ENCODE assay signal across 9 mouse cellular contexts in the genomic region with DNA sequence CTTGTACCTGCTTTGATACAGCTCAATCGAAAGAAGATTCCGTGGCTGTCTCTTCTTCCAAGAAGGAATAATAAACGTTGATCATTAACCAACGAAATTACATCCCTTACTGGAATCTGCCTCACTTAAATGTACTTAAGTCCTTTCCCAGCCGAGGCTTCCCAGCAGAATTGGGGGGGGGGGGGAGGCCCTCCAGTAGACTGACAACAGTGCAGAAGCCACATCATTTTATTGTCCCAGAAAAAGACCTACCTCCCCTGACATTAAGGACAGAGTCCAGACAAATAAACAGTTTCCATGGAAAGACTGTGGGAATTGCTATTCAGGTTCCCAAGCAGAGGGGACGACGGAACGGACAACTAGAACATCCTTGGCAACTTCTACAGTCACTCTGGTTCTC. TPM values are rescaled to one million over a fixed set of nuclear protein-coding genes. Genes with fewer than 3 reads are reported as not detected.
DNase-seq lines count a peak whose midpoint lies in the region; ATAC-seq and TF ChIP-seq lines count a peak whose summit lies in the region.
"Had no signal": no experiment of that assay in that cellular context is flagged by ENCODE, and none has a peak within 500 bp of the region (broad histone marks: within the 10 kb centered on the region; RNA-seq: fewer than 3 reads in every experiment).

No protein-coding gene starts in this region.

- H3K4me1 ChIP-seq in kidney, embryonic 15.5 days = peaks cover 21% of the 10 kb centered on the region
- peaks cover 12% of the 10 kb centered on the region for H3K4me1 ChIP-seq in embryonic facial prominence, embryonic 15.5 days
- H3K4me1 ChIP-seq in hindbrain, postnatal 0 days (ENCODE audit: insufficient read depth, low read length) = 0 out of 2 replicates have a peak, but pooled peaks cover 6% of the 10 kb centered on the region
- peaks cover 16% of the 10 kb centered on the region for H3K4me1 ChIP-seq in midbrain, embryonic 14.5 days (ENCODE audit: control insufficient read depth, insufficient read depth, low read length)

- no peaks in the 10 kb centered on the region for H3K9me3 ChIP-seq in kidney, embryonic 15.5 days (replicated peaks)
- H3K9me3 ChIP-seq in embryonic facial prominence, embryonic 15.5 days (replicated peaks) = no peaks in the 10 kb centered on the region
- no peaks in the 10 kb centered on the region for H3K9me3 ChIP-seq in hindbrain, postnatal 0 days (ENCODE audit: low read length)
- H3K9me3 ChIP-seq in midbrain, embryonic 14.5 days (ENCODE audit: control insufficient read depth, low read length) = no peaks in the 10 kb centered on the region

- TF ChIP-seq CTCF in hindbrain, postnatal 0 days (IDR thresholded peaks at IDR 0.05; ENCODE audit: low read depth) = no peak

- ATAC-seq in kidney, embryonic 15.5 days (replicated peaks; ENCODE audit: low FRiP score) = no peak
- ATAC-seq in embryonic facial prominence, embryonic 15.5 days (ENCODE audit: insufficient number of reproducible peaks, low FRiP score, low TSS enrichment, low read depth) = no peak
- no peak for ATAC-seq in hindbrain, postnatal 0 days
- ATAC-seq in midbrain, embryonic 14.5 days (ENCODE audit: low FRiP score, low TSS enrichment) = no peak

- WGBS in kidney, embryonic 15.5 days = 23% methylated on average over 8 of the region's 8 CpGs
- 29% methylated on average over 8 of the region's 8 CpGs for WGBS in embryonic facial prominence, embryonic 15.5 days
- 21% methylated on average over 8 of the region's 8 CpGs for WGBS in hindbrain, postnatal 0 days
- 19% methylated on average over 8 of the region's 8 CpGs for WGBS in midbrain, embryonic 14.5 days

- H3K4me3 ChIP-seq in kidney, embryonic 15.5 days (replicated peaks) = peak overlapping the region; percentile 65
- peak overlapping the region; percentile 57 for H3K4me3 ChIP-seq in embryonic facial prominence, embryonic 15.5 days (replicated peaks)
- peak overlapping the region; percentile 55; the same call in 1 of the 2 replicates for H3K4me3 ChIP-seq in hindbrain, postnatal 0 days (ENCODE audit: low read length)
- peak overlapping the region; percentile 48 for H3K4me3 ChIP-seq in midbrain, embryonic 14.5 days (replicated peaks; ENCODE audit: low read depth, low read length)

- no peak overlapping the region for H3K9ac ChIP-seq in kidney, embryonic 15.5 days
- no peak overlapping the region for H3K9ac ChIP-seq in embryonic facial prominence, embryonic 15.5 days
- H3K9ac ChIP-seq in hindbrain, postnatal 0 days (replicated peaks; ENCODE audit: low read length) = no peak overlapping the region
- H3K9ac ChIP-seq in midbrain, embryonic 14.5 days (replicated peaks; ENCODE audit: low read length) = no peak overlapping the region; the same call in 1 of the 2 replicates

- H3K27ac ChIP-seq in kidney, embryonic 15.5 days = no peak overlapping the region
- H3K27ac ChIP-seq in embryonic facial prominence, embryonic 15.5 days (replicated peaks) = no peak overlapping the region
- no peak overlapping the region for H3K27ac ChIP-seq in hindbrain, postnatal 0 days
- no peak overlapping the region for H3K27ac ChIP-seq in midbrain, embryonic 14.5 days (replicated peaks; ENCODE audit: low read depth, low read length)

- peaks cover 29% of the 10 kb centered on the region for H3K27me3 ChIP-seq in kidney, embryonic 15.5 days
- H3K27me3 ChIP-seq in embryonic facial prominence, embryonic 15.5 days = peaks cover 21% of the 10 kb centered on the region
- peaks cover 6% of the 10 kb centered on the region; the same call in 1 of the 2 replicates for H3K27me3 ChIP-seq in hindbrain, postnatal 0 days (ENCODE audit: insufficient read depth, low read length)
- peaks cover 44% of the 10 kb centered on the region for H3K27me3 ChIP-seq in midbrain, embryonic 14.5 days (ENCODE audit: control insufficient read depth, insufficient read depth, low read length)

- no peak for DNase-seq in kidney, adult 9 months
- DNase-seq in hindbrain, postnatal 0 days (ENCODE audit: low spot score) = no peak
- DNase-seq in midbrain, embryonic 14.5 days = no peak
- no peak for DNase-seq in ovary, postnatal 10 days (ENCODE audit: low spot score)
- DNase-seq in urinary bladder, postnatal 25 days (ENCODE audit: low spot score) = no peak
- DNase-seq in natural killer cell, adult 2 months (ENCODE audit: low spot score in 2 of 2) = no peak

- H3K4me2 ChIP-seq in kidney, embryonic 15.5 days = peak overlapping the region; percentile 97
- peak overlapping the region; percentile 99; the same call in 1 of the 2 replicates for H3K4me2 ChIP-seq in embryonic facial prominence, embryonic 15.5 days (replicated peaks)
- peak overlapping the region; percentile 100 for H3K4me2 ChIP-seq in hindbrain, postnatal 0 days (ENCODE audit: low read depth, low read length)
- peak overlapping the region; percentile 97 for H3K4me2 ChIP-seq in midbrain, embryonic 14.5 days (ENCODE audit: low read length)

- no peaks in the 10 kb centered on the region for H3K36me3 ChIP-seq in kidney, embryonic 15.5 days
- no peaks in the 10 kb centered on the region for H3K36me3 ChIP-seq in embryonic facial prominence, embryonic 15.5 days
- H3K36me3 ChIP-seq in hindbrain, postnatal 0 days (ENCODE audit: insufficient read depth, low read length) = no peaks in the 10 kb centered on the region
- H3K36me3 ChIP-seq in midbrain, embryonic 14.5 days (ENCODE audit: control insufficient read depth, insufficient read depth, low read length) = no peaks in the 10 kb centered on the region

RNA-seq across cellular contexts. Expression of gene Tifa, which starts 0.7 kb away (rescaled TPM):
- 3.8 and 5.2 TPM in 2 replicates for polyA plus RNA-seq in kidney, embryonic 15.5 days (2015; fragmentation: Nextera tagmentation; extraction: Ambion mirVana)
- 3.6 TPM in 2 replicates for polyA plus RNA-seq in embryonic facial prominence, embryonic 15.5 days (2015; fragmentation: Nextera tagmentation; extraction: Ambion mirVana)
- total RNA-seq in hindbrain, postnatal 0 days (2014; rRNA removed) = 1.7 and 1.9 TPM in 2 replicates
- 3.6 and 3.8 TPM in 2 replicates for polyA plus RNA-seq in hindbrain, postnatal 0 days (2015; fragmentation: Nextera tagmentation; extraction: Ambion mirVana)
- polyA plus RNA-seq in midbrain, embryonic 14.5 days (2014; fragmentation: Nextera tagmentation; extraction: Ambion mirVana) = 2.7 and 4.7 TPM in 2 replicates
- total RNA-seq: ES-E14 had no signal

RNA-seq across cellular contexts. Expression of gene Alpk1, which starts 8.6 kb away (rescaled TPM):
- 1.2 and 2.4 TPM in 2 replicates for polyA plus RNA-seq in kidney, embryonic 15.5 days (2015; fragmentation: Nextera tagmentation; extraction: Ambion mirVana)
- polyA plus RNA-seq in embryonic facial prominence, embryonic 15.5 days (2015; fragmentation: Nextera tagmentation; extraction: Ambion mirVana) = 1.0 and 2.4 TPM in 2 replicates
- total RNA-seq in hindbrain, postnatal 0 days (2014; rRNA removed) = 1.3 and 5.3 TPM in 2 replicates
- 0.49 and 0.57 TPM in 2 replicates for polyA plus RNA-seq in hindbrain, postnatal 0 days (2015; fragmentation: Nextera tagmentation; extraction: Ambion mirVana)
- polyA plus RNA-seq in midbrain, embryonic 14.5 days (2014; fragmentation: Nextera tagmentation; extraction: Ambion mirVana) = 0.20 and 0.47 TPM in 2 replicates

RNA-seq across cellular contexts. Expression of gene Ap1ar, which starts 48.4 kb away (rescaled TPM):
- polyA plus RNA-seq in kidney, embryonic 15.5 days (2015; fragmentation: Nextera tagmentation; extraction: Ambion mirVana) = 56.4 and 56.7 TPM in 2 replicates
- polyA plus RNA-seq in embryonic facial prominence, embryonic 15.5 days (2015; fragmentation: Nextera tagmentation; extraction: Ambion mirVana) = 54.3 and 58.1 TPM in 2 replicates
- total RNA-seq in hindbrain, postnatal 0 days (2014; rRNA removed) = 77.8 and 84.5 TPM in 2 replicates
- 65.4 and 69.7 TPM in 2 replicates for polyA plus RNA-seq in hindbrain, postnatal 0 days (2015; fragmentation: Nextera tagmentation; extraction: Ambion mirVana)
- polyA plus RNA-seq in midbrain, embryonic 14.5 days (2014; fragmentation: Nextera tagmentation; extraction: Ambion mirVana) = 83.4 and 89.2 TPM in 2 replicates
